In genomic region chr2:104887882-104888566, GRCm38 (mm10) we compare ENCODE assay signal across 1 mouse cellular context.
TF ChIP-seq lines count a peak whose summit lies in the region.

No protein-coding gene starts in this region.

TF ChIP-seq in CH12.LX, 34 proteins besides CTCF, POLR2A, EP300 and RAD21 (continued from another document):
- TF ChIP-seq ZC3H11A (IDR thresholded peaks at IDR 0.05; ENCODE audit: low read depth, low read length): peak; percentile 76
- TF ChIP-seq MXI1 (IDR thresholded peaks at IDR 0.05; ENCODE audit: low read depth, low read length): no peak
- TF ChIP-seq RCOR1 (conservative IDR thresholded peaks at IDR 0.05; ENCODE audit: low read depth, low read length): no peak
- TF ChIP-seq KAT2A (IDR thresholded peaks at IDR 0.05; ENCODE audit: insufficient replicate concordance, low read length): no peak
